Mouse (Mus musculus): ENCODE data around the gene Gdf1.

GRCm38 (mm10) chr8:70371951-70372350 lies 42.3 kb downstream of the Gdf1 start:
- TF ChIP-seq CHD2 (IDR thresholded peaks at IDR 0.05; ENCODE audit: low read depth, low read length), result no peak
- no peak for TF ChIP-seq ZC3H11A (IDR thresholded peaks at IDR 0.05; ENCODE audit: borderline replicate concordance, low read depth, low read length)
